Mouse (Mus musculus): Measurements from ENCODE around the gene Prkcz.

Gene Prkcz

DNA sequence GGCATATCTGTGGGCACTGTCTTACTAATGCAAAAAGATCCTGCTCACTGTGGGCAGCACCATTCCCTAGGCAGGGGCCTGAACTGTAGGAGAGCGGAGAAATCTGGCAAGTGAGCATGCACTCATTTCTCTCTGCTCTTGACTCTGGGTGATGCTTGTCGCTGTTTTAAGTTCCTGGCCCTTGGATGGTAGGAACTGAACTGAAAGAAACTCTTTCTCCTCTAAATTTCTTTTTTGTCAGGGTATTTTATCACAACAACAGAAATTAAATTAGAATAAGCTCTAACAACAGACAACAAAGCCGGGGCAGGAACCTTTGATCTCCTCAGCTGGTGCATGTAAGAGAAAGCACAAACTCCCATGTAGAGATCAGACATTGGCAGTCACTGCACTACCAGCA, 46.1 kb downstream of the Prkcz start:
- no peak for DNase-seq (ENCODE audit: low spot score in 2 of 2)

DNA sequence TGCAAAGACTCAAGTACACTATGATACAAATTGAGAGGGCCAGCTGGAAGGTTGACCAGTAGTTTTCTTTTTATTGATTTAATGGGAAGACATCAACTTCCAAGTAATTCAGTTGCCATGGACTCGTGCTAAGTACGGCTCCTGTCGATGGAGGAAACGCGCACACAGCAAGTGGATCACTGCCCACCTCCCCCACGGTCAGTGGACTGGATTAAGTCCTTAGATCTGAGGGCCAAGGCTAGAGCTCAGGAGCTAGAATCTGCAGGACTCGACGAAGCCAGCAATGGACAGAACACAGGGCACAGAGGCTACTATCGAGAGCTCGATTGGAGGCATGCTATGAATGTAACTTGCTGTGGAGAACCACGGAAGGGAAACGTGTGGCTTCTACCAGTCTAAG, 52.5 kb downstream of the Prkcz start:
- no peak for DNase-seq (ENCODE audit: low spot score in 2 of 2)

DNA sequence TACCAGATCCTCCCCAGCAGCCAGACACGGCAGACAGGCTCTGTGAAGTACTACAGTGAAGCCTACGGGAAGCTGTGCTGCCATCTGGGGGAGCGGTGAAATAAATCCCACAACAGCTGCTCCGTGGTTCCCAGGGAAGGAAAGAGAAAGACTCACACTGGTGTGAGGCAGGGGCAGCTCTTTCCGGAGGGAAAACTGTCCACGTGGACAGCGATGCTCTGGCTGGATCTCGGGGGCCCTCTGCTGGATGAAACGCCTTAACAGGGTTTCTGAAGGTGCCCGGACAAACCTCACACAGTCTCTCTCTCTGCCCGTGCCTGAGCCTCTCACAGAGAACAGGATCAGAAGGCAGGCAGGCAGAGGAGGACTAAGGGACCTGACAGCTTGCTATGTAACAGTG, 53.1 kb downstream of the Prkcz start:
- DNase-seq (ENCODE audit: low spot score in 2 of 2), result peak; percentile 9 to 29

DNA sequence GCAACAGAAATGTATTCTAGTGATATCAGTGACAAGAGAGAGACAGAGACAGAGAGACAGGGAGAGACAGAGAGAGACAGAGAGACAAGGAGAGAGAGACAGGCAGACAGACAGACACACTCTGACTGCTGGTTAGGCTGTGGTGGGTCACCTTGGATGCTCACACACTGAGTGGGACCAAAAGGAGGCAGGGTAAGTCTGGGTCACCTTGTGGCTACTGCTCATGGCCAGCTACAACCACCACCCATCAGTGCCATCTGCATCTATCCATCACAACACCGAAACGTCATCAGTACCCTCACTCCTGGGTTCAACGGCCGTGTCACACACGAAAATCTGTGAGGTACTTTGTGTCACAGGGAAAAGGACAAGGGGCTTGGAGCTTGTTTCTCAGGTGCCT, 53.6 kb downstream of the Prkcz start:
- no peak for DNase-seq (ENCODE audit: low spot score in 2 of 2)

DNA sequence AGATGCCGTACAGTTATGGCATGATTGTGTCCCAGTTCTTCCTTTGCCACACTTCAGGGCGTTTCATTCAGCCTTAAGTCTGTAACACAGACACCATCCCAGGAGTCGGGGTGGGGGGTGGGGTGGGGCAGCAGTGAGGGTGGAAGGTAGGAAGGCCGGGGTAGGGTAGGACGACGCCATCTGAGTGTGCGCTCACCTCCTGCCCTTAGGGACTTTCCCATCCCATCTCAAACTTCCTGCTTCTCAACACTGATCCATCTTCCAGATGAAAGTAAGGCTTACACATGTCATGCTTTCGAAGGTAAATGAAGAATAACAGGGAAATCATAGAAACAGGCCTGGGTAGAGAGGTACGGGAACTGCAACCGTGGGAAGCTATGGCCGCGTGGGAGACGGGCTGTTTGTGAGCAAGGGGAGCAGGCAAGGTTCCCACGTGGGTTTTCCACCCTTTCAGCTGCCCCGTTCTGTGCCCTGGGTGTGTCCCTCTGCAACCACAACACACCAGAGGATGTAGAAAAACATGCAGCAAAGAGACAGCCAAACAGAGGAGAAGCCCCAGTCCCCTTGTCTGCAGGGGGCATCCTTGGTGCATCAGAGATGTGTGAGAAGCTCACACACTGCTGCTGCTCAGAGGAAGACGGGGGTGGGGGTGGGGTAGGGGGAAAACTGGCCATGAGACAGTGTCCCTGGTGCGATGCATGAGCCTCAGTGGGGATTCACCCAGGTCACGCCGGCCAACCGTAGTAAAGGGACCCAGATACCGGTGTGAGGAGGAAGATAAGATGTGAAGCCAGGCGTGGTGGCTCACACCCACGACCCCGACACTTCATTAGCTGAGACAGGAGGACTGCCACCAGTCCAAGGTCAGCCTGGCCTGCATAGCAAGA, 54.6 kb downstream of the Prkcz start:
- no peak for DNase-seq (ENCODE audit: low spot score in 2 of 2)

DNA sequence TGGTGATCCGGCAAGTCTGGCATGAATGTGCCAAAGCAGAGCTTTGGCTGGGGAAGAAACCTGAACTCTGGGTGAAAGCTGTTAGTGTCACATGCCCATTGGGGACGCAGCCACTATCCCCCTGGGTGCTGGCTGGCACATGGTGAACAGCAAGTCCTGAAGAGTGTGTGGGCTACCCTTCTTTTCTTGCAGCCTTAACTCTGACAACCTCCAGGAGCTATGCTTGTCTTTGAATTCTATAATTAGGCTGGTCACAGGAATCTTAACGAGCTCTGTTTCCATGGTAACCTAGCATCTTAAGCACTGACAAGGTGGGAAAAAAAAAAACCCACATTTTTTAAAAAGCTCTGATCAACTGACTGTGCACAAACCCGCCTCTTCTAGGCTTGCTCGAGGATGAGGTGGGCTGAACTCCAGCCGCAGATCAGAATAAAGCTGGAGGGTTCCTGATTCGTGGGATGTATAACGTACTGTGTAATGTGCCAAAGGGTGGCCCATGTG, 55.6 kb downstream of the Prkcz start:
- no peak for DNase-seq (ENCODE audit: low spot score in 2 of 2)

DNA sequence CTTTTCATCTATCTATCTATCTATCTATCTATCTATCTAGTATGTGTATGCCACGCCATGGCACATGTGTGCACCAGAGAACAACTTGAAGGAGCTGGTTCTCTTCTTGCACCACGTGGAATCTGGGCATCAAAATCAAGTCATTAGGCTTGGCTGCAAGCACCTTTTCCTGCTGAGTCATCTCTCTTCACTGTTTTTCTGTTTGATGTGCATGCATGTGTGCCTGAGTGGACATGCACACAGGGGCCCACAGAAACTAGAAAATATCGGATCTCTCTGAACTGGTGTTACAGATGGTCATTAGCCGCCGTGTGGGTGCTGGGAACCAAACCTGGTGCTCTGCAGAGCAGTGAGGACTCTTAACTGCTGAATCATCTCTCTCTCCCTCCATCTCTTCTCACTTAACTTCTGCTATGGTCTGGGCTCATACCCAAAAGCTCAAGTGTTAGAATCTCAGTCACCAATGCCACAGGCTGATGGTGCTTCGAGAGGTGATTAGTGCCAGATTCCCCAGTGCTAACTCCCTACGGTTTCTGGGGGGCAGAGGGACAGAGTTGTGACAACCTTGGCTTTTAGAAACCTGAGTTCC, 56.6 kb downstream of the Prkcz start:
- no peak for DNase-seq (ENCODE audit: low spot score in 2 of 2)

DNA sequence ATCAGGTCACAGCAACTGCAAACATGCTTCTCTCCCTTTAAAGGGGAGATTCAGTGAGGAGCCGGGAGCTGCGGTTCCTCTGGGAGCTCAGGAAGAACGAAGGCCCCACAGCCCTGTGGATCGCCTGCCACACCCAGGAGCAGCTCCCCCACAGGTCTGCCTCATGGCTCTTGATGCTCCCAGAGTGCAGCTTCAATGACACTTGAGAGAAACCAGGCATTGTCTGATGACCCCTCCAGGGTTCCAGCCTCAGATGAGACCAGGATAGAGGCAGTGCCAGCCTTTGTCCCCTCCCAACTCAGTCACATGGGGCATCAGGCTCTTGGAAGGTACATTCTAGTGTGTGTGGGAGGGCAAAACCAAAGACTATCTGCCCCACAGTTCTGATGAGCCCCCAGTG, 59.2 kb downstream of the Prkcz start:
- DNase-seq (ENCODE audit: low spot score in 2 of 2), result no peak

DNA sequence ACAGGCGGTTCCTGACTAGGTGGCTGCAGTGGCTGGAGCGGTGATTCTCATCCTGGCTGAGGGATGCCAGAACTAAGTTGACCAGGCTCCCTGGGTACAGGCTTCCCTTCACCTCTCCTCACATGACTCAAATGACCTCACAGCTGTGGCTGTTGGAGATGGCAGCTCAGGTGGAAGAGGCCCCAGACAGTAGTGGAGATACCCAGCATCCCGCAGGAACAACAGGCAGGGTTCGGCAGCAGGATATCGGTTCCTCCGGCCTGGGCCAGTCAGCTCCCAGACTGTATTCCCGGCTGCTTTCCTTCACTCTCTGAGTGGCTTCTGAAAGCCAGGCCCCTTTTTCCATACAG, 60.1 kb downstream of the Prkcz start:
- DNase-seq (ENCODE audit: low spot score in 2 of 2), result no peak

DNA sequence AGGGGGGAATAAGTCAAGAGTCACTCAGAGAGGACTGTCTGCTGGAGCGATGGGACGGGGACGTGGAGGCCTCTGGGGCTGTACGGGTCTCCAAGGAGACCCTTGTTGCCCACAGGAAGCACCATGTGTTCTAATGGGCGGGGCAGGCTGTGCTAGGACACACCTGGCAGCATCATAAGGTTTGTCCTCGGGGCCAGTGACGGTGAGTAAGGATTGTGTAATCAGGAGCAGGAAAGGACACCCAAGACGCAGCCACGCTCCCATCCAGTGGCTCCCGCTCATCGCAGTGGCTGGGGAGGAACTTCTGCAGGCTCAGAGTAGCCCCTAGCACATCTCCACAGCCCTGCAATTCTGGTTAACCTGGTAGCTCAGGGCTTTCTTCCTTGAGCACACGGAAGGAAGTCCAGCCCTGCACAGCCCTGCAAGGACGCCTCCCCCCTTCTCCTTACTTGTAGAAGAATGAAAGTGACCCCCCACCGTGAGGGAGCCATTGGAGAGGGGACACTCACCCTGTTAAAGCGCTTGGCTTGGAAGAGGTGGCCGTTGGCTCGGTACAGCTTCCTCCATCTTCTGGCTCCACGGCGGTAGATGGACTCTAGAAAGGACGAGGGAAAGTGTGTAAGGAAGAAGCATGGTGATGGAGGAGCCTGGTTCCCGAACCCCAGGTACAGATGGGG, 60.6 kb downstream of the Prkcz start:
- no peak for DNase-seq (ENCODE audit: low spot score in 2 of 2)

DNA sequence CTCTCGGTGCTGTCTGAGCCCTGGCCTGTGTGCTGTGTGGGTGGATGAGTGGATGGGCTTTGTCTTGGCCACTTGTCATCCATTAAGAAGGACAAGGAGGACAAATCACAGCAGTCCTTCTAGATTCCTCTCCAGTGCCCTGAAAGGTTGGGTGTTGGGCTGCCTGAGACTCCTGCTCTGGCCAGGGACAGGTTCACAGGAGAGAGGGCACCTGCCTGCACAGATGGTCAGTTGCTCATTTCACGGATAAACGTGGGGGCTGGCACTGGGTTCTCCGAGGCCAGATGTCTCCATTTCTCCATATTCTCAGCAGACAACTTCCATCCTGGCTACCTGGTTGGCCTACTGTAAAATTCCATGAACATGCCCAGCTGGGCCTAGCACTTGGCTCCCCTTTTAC, 62.3 kb downstream of the Prkcz start:
- no peak for DNase-seq (ENCODE audit: low spot score in 2 of 2)

DNA sequence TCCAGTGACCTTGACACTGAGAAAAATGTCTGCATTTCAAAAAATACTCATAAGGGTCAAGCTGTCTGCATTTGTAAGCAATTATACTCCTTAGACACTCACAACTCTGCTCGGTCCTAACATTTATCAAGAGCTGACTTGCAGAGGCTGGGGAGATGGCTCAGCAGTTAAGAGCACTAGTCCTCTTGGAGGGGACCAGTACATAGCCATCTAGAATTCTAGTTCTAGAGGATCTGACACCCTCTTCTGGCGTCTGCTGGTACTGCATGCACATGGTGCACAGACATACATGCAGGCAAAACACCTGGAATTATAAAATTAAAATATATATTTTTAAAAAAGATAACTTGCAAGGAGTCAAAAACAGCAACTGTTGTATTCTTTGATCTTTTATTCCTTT, 64.1 kb downstream of the Prkcz start:
- no peak for DNase-seq (ENCODE audit: low spot score in 2 of 2)

DNA sequence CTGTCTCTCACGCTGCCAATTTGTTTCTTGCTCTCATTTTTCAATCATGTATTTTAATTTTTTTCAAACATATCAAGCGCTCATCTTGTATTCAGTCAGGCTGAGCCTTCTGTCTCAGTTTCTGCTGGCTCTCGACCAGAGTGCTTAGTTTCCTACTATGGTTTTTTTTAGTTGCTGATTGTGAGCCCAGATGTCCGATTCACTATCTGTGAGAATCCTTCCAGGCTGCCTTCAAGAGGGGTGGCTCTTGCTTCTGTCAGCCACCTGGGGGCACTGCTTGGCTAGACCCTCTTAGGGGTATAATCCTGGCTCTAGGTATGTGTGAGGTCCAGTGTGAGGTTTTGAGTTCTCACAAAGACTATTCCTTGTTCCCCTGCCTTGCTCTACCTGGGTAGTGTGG, 65.2 kb downstream of the Prkcz start:
- DNase-seq (ENCODE audit: low spot score in 2 of 2), result no peak

DNA sequence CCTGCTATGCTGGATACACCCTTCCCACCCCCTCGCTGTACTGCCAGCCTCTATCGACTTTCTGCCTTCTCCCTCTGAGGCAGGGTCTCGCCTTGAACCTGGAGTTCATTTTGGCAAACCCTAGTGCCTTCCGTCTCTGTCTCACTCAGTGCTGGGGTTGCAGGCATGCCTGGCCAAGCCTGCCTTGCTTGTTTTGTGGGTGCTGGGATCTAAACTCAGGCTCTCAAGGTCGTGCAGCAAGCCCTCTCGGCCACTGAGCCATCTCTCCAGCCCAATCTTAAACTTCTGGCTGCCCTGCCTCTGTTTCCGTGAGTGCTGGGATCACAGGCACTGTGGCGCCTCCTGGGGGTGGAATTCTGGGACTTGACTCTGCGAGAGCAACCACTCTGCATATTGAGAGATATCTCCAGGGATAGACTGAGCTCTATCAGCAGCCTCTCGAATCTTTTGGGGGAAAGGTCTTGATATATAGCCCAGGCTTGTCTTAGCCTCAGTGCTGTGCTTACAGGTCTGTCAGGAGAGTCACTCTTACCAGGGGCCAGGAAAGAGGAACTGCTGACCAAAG, 66.1 kb downstream of the Prkcz start:
- no peak for DNase-seq (ENCODE audit: low spot score in 2 of 2)

DNA sequence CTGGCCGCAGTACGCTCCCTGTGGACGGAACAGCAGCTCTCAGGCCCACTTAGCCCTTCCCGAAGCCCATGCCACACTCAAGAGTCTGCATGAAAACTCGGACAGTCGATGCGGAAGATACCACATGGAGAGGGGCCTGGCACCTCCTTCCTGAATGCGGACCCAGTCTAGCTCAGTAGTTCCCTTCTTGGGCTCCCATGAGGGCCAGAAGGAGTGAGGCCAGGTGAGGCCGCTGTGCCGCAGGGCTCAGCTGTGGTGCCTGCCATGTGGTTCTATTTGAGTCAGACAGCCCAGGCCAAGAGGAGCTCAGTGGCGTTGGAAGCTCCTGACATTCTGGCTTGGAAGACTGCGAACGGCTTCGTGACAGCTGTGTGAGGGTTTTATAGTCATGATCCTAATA, 66.8 kb downstream of the Prkcz start:
- no peak for DNase-seq (ENCODE audit: low spot score in 2 of 2)

DNA sequence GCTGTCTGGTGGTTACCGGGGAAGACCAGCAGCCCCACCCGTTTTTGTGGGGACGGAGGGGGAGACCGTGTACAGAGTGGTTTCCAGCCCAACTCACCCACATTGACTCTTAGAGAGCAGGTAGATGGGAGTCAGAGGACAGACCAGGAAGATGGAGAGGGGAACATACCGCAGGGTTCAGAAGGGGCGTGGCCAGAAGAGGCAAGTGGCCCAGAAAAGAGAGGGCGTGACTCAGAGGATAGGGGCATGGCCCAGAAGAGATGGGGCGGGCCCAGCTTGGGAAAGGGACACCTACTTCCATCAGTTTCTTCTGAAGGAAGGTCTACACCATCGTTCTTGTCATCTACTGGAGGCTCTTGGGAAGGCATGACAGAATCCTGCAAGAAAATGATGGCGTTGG, 68.3 kb downstream of the Prkcz start:
- DNase-seq (ENCODE audit: low spot score in 2 of 2), result no peak

DNA sequence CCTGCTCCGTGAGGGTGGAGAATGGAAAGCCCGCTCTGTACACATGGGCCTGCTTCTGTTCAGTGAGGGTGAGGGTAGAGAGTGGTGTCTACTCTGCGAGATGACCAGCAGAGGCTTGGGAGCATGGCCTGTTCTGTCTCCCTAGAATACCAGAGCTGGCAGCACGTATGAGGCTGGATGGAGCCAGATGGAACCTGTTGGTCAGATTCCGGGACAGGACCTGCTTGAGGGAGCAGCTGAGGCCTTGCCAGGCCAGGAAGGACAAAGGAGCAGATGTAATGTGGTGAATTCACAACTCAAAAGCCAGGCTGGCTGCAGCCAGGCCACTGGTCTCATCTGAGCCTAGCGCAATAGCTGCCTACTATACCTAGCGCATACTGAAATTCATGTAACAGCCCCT, 71.1 kb downstream of the Prkcz start:
- DNase-seq (ENCODE audit: low spot score in 2 of 2), result no peak

DNA sequence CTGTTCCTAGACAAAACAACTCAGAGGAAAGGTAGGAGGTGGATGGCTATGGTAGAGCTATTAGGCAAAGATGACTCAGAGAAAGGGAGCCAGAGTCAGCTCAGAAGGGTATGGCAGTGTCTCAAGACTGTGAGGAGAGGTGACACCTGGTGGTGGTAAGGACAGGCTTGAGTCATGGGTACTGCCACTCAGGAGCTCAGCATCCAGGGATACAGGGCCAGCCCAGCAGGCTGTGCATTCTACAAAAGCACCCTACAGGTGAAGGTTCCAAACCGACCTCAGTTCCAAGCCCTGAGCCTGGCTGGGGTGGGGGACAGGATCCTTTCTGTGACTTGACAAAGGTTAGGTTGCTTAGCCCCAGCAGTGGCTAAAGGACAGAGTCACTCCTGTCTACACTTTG, 72.6 kb downstream of the Prkcz start:
- no peak for DNase-seq (ENCODE audit: low spot score in 2 of 2)

DNA sequence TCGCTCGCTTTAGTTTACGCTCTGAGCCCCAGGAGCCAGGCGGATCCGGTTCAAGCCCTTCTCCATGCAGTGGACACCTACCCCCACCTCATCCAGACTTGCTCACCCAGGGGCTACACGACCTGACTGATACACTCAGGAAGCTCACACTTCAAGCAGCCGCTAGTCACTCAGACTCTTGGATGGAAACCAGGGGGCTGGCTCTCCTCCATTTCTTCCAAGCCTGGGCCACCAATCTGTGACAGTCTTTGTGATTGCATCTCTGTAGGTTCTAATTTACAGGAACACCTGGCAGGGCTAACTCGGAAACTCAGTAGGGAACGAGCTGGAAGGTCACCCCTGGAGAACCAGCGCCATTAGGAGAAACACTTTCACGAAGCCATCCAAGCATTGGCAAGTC, 73.4 kb downstream of the Prkcz start:
- DNase-seq (ENCODE audit: low spot score in 2 of 2), result no peak

DNA sequence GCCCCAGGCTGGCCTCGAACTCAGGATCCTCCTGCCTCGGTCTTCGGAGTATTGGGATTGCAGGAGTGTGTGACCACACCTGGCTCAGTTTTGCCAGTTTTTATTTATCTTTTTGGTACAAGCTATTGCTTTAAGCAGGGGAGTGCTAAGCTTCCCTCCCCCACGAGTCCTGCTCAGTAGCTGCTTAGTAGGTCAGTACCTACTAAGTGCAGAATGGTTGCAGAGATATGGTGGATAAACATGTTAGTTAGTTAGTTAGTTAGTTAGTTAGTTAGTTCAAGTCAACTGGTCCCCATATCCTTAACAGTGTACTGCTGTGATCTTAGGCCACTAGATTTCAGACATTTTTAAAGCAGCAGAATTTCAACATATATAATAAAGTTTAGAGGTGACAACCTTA, 75.1 kb downstream of the Prkcz start:
- DNase-seq (ENCODE audit: low spot score in 2 of 2), result no peak

DNA sequence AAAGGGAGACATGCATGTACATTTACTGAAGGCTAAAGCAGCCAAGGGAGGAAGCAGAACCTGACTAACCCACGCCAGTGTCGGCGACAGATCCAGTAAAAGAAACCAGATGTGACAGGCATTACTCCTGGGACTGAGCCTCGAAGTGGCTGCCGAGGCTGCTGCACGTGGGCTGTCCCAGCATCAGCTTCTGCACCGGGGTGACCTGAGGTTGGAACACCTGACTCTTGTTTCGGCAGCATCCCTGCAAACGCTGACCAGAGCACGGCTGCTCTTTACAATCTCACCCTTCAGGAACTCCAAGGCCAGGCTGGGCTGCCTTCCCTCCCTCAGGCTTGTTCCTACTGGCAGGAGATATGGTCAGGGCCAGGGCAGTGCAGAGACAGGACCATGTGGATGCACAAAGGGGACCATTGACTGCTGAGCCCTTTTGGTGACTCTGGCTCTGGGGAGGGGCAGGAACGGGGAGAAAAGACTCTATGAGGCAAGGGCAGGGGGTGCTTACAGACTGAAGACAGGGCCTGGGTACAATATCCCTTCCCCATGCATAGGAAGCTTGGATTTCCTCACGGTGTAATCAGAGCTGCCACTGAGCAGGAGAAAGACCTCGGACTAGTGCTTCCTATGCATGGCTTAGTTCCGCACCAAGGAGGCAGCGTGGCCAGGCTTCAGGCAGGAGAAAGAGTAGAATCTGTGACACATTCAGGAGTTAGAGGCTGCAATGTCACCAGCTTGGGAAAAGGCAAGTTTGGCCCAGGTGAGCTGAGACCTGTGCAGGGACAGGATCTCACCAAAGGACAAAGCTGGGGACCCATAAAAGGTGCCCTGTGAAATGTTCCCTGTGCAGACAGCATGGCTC, 76.4 kb downstream of the Prkcz start:
- DNase-seq (ENCODE audit: low spot score in 2 of 2), result no peak

DNA sequence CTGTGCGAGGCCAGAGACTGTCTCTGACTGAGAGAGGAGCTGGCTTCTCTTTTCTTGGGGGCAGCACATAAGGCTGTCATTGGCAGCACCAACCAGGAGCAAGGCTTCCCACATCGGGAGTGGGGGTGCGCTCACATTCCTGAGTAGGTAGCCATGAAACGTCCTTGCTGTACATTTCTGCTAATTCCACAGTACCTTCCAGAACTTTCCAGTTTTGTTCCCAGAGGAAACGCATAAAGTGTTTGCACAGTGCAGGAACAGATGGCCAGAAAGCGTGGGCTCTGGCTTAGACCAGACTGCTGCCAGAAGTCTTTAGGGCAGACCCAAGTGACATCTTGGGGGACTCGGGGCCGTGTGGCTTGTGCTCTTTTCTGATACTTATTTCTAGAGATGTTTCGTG, 77.6 kb downstream of the Prkcz start:
- no peak for DNase-seq (ENCODE audit: low spot score in 2 of 2)

All from natural killer cell, adult 2 months (primary cell).